Mouse (Mus musculus): ENCODE measurements around the gene Ncapg. TPM values are rescaled to one million over a fixed set of nuclear protein-coding genes. Genes with fewer than 3 reads are reported as not detected.

The Ncapg gene
- 54.3 and 71.0 TPM in 2 replicates for polyA plus RNA-seq (2014; fragmentation: Nextera tagmentation; extraction: Ambion mirVana)

- Histone ChIP-seq H3K27ac (ENCODE audit: low read depth, low read length) (peak within 1 kb of the TSS; percentile 77), H3K4me3 (ENCODE audit: low read length) (peak within 1 kb of the TSS; percentile 79), H3K9me3 (ENCODE audit: control insufficient read depth, low read length) (no peaks in the 10 kb centered on the region), H3K36me3 (ENCODE audit: control insufficient read depth, insufficient read depth, low read length) (peaks cover 4% of the 10 kb centered on the region; the same call in 1 of the 2 replicates), H3K4me1 (ENCODE audit: control insufficient read depth, insufficient read depth, low read length) (peaks cover 5% of the 10 kb centered on the region; the same call in 1 of the 2 replicates), H3K27me3 (ENCODE audit: control insufficient read depth, insufficient read depth, low read length) (no peaks in the 10 kb centered on the region), H3K4me2 (replicated peaks; ENCODE audit: low read depth, low read length) (peak within 1 kb of the TSS; percentile 72), H3K9ac (ENCODE audit: low read depth, low read length) (peak within 1 kb of the TSS; percentile 81)
- under 1% methylated on average over 65 of the region's 66 CpGs for WGBS
- peak; percentile 100 for ATAC-seq (ENCODE audit: low FRiP score, low TSS enrichment)
Measured at GRCm38 (mm10) chr5:45669598-45670279, at the start of gene Ncapg. Gene Ncapg (plus strand): TSS chr5:45669919.

GRCm38 (mm10) chr5:45621511-45621910, 48.2 kb upstream of the Ncapg start:
- no peaks in the 10 kb centered on the region for H3K36me3 ChIP-seq (ENCODE audit: control insufficient read depth, insufficient read depth, low read length)
- ATAC-seq (ENCODE audit: low FRiP score, low TSS enrichment) = no peak
- no peak overlapping the region for H3K27ac ChIP-seq (ENCODE audit: low read depth, low read length)
- H3K9ac ChIP-seq (ENCODE audit: low read depth, low read length) = no peak overlapping the region
- no peaks in the 10 kb centered on the region for H3K27me3 ChIP-seq (ENCODE audit: control insufficient read depth, insufficient read depth, low read length)
- peaks cover 3% of the 10 kb centered on the region; the same call in 1 of the 2 replicates for H3K9me3 ChIP-seq (ENCODE audit: control insufficient read depth, low read length)
- H3K4me3 ChIP-seq (ENCODE audit: low read length) = no peak overlapping the region
- WGBS = 69% methylated on average over 3 of the region's 3 CpGs
- H3K4me1 ChIP-seq (ENCODE audit: control insufficient read depth, insufficient read depth, low read length) = no peaks in the 10 kb centered on the region
- H3K4me2 ChIP-seq (replicated peaks; ENCODE audit: low read depth, low read length) = no peak overlapping the region

DNA sequence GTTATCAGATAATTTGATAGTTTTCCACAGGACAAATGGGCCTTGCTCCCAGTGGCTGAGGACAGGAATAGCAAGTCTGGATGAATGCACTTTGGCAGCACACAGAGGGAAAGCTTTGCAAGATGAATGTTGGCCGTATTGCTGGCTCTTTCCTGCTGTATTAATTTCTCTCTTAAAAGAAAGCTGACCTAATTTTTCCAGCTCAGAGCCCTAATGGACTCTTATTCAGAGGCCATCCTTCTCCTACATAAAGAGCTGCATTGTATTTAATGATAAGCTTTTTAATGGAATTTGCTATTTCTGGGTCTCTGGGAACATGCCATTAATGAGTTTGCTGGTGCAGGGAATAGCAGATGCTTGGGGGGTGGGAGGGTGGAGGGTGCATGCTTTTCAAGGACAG, 41.9 kb upstream of the Ncapg start:
- no peak overlapping the region for H3K27ac ChIP-seq (ENCODE audit: low read depth, low read length)
- no peaks in the 10 kb centered on the region for H3K36me3 ChIP-seq (ENCODE audit: control insufficient read depth, insufficient read depth, low read length)
- H3K4me1 ChIP-seq (ENCODE audit: control insufficient read depth, insufficient read depth, low read length) = no peaks in the 10 kb centered on the region
- H3K27me3 ChIP-seq (ENCODE audit: control insufficient read depth, insufficient read depth, low read length) = no peaks in the 10 kb centered on the region
- 79% methylated on average over 1 of the region's 1 CpGs for WGBS
- ATAC-seq (ENCODE audit: low FRiP score, low TSS enrichment) = no peak
- H3K9me3 ChIP-seq (ENCODE audit: control insufficient read depth, low read length) = peaks cover 3% of the 10 kb centered on the region; the same call in 1 of the 2 replicates
- H3K4me2 ChIP-seq (replicated peaks; ENCODE audit: low read depth, low read length) = no peak overlapping the region
- no peak overlapping the region for H3K4me3 ChIP-seq (ENCODE audit: low read length)
- no peak overlapping the region for H3K9ac ChIP-seq (ENCODE audit: low read depth, low read length)

DNA sequence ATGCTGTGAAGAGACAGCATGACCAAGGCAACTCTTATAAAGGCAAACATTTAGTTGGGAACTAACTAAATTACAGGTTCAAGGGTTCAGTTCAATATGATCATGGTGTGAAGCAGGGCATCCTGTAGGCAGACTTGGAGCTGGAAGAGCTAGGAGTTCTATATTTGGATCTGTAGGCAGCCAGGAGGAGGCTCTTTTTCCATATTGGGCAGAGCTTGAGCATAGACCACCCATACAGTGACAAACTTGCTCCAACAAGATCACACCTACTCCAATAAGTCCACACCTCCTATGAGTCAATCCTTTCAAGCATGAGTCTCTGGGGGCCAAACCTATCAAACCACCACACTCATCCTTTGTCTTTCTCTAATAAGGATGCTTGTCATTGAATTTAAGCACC, 40.2 kb upstream of the Ncapg start:
- no peaks in the 10 kb centered on the region for H3K36me3 ChIP-seq (ENCODE audit: control insufficient read depth, insufficient read depth, low read length)
- H3K4me3 ChIP-seq (ENCODE audit: low read length) = no peak overlapping the region
- H3K4me1 ChIP-seq (ENCODE audit: control insufficient read depth, insufficient read depth, low read length) = no peaks in the 10 kb centered on the region
- no peak overlapping the region for H3K9ac ChIP-seq (ENCODE audit: low read depth, low read length)
- H3K27ac ChIP-seq (ENCODE audit: low read depth, low read length) = no peak overlapping the region
- H3K9me3 ChIP-seq (ENCODE audit: control insufficient read depth, low read length) = no peaks in the 10 kb centered on the region
- no peaks in the 10 kb centered on the region for H3K27me3 ChIP-seq (ENCODE audit: control insufficient read depth, insufficient read depth, low read length)
- ATAC-seq (ENCODE audit: low FRiP score, low TSS enrichment) = no peak
- no peak overlapping the region for H3K4me2 ChIP-seq (replicated peaks; ENCODE audit: low read depth, low read length)

- Histone ChIP-seq H3K36me3 (ENCODE audit: control insufficient read depth, insufficient read depth, low read length) (no peaks in the 10 kb centered on the region), H3K4me3 (ENCODE audit: low read length) (no peak overlapping the region), H3K4me2 (replicated peaks; ENCODE audit: low read depth, low read length) (no peak overlapping the region), H3K27ac (ENCODE audit: low read depth, low read length) (no peak overlapping the region), H3K27me3 (ENCODE audit: control insufficient read depth, insufficient read depth, low read length) (peaks cover 10% of the 10 kb centered on the region; the same call in 1 of the 2 replicates), H3K9me3 (ENCODE audit: control insufficient read depth, low read length) (no peaks in the 10 kb centered on the region), H3K4me1 (ENCODE audit: control insufficient read depth, insufficient read depth, low read length) (peaks cover 5% of the 10 kb centered on the region; the same call in 1 of the 2 replicates), H3K9ac (ENCODE audit: low read depth, low read length) (no peak overlapping the region)
- ATAC-seq (ENCODE audit: low FRiP score, low TSS enrichment) = no peak
- 60% methylated on average over 3 of the region's 3 CpGs for WGBS
Measured at GRCm38 (mm10) chr5:45638378-45638777, 31.3 kb upstream of the Ncapg start.

- peaks cover 10% of the 10 kb centered on the region; the same call in 1 of the 2 replicates for H3K27me3 ChIP-seq (ENCODE audit: control insufficient read depth, insufficient read depth, low read length)
- H3K27ac ChIP-seq (ENCODE audit: low read depth, low read length) = no peak within 1 kb of the TSS
- no peaks in the 10 kb centered on the region for H3K9me3 ChIP-seq (ENCODE audit: control insufficient read depth, low read length)
- 1% methylated on average over 48 of the region's 48 CpGs for WGBS
- H3K9ac ChIP-seq (ENCODE audit: low read depth, low read length) = peak within 1 kb of the TSS; percentile 56
- peak within 1 kb of the TSS; percentile 97 for H3K4me2 ChIP-seq (replicated peaks; ENCODE audit: low read depth, low read length)
- ATAC-seq (ENCODE audit: low FRiP score, low TSS enrichment) = peak; percentile 88
- H3K36me3 ChIP-seq (ENCODE audit: control insufficient read depth, insufficient read depth, low read length) = no peaks in the 10 kb centered on the region
- peak within 1 kb of the TSS; percentile 56 for H3K4me3 ChIP-seq (ENCODE audit: low read length)
- peaks cover 5% of the 10 kb centered on the region; the same call in 1 of the 2 replicates for H3K4me1 ChIP-seq (ENCODE audit: control insufficient read depth, insufficient read depth, low read length)
Measured at GRCm38 (mm10) chr5:45638806-45639714, 30.7 kb upstream of the Ncapg start, which contains the start of gene Fam184b. Gene Fam184b (minus strand): TSS chr5:45639614.

DNA sequence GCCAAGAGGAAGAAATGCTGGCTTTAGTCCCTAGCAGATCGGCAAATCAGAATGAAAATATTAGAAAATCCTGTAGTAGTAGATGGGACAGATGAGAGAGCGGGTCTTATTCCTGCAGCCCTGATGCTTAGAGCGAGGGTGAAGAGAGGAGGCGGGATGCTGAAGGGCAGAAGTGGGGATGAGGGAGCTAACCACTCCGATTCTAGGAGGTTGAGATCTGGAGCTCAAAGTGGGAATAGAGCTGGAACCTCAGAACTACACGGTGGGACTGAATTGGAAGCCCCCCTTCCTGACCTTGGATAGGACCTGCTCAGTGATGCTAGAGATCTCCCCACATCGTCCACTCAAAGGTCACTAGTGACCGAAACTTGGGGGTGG, 30.0 kb upstream of the Ncapg start:
- H3K27me3 ChIP-seq (ENCODE audit: control insufficient read depth, insufficient read depth, low read length) = peaks cover 10% of the 10 kb centered on the region; the same call in 1 of the 2 replicates
- peaks cover 5% of the 10 kb centered on the region; the same call in 1 of the 2 replicates for H3K4me1 ChIP-seq (ENCODE audit: control insufficient read depth, insufficient read depth, low read length)
- 0 out of 2 replicates have a peak, but pooled peaks have one; percentile 43 for ATAC-seq (ENCODE audit: low FRiP score, low TSS enrichment)
- H3K27ac ChIP-seq (ENCODE audit: low read depth, low read length) = no peak overlapping the region
- WGBS = 0% methylated on average over 8 of the region's 8 CpGs
- no peaks in the 10 kb centered on the region for H3K36me3 ChIP-seq (ENCODE audit: control insufficient read depth, insufficient read depth, low read length)
- peak overlapping the region; percentile 56 for H3K4me3 ChIP-seq (ENCODE audit: low read length)
- peak overlapping the region; percentile 97 for H3K4me2 ChIP-seq (replicated peaks; ENCODE audit: low read depth, low read length)
- H3K9ac ChIP-seq (ENCODE audit: low read depth, low read length) = 0 out of 2 replicates have a peak overlapping the region, but pooled peaks have one; percentile 56
- H3K9me3 ChIP-seq (ENCODE audit: control insufficient read depth, low read length) = no peaks in the 10 kb centered on the region

DNA sequence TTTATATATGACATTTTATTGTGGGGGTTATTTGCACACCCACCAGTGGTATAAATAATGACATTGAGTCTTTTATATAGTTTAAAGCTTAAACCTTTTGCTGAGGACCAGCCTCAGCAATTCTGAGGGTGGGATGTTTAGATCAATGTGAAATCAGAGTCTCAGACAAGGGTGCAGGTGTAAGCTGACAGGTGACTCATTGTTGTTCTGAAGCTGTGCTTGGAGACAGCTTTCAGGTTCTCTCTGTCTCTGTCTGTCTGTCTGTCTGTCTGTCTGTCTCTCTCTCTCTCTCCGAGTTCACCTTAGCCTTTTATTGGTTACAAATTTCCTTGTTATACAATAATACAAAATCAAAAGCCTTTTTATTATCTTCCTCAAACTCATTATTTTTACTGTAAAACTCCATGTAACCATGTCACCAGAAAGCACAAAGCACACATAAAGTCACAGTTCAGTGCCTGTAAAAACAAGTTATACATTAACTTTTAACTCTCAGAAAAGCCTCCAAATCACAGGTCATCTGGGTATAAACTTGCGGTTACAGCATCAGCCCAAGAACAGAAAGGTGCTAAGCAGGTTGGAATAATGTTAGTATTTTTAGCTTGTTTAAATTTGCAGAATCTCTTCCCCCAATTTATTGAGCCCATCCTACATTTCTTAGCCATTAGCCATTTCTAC, 18.6 kb upstream of the Ncapg start:
- no peak for ATAC-seq (ENCODE audit: low FRiP score, low TSS enrichment)
- no peaks in the 10 kb centered on the region for H3K9me3 ChIP-seq (ENCODE audit: control insufficient read depth, low read length)
- no peak overlapping the region for H3K27ac ChIP-seq (ENCODE audit: low read depth, low read length)
- H3K9ac ChIP-seq (ENCODE audit: low read depth, low read length) = no peak overlapping the region
- H3K4me2 ChIP-seq (replicated peaks; ENCODE audit: low read depth, low read length) = no peak overlapping the region
- 80% methylated on average over 2 of the region's 2 CpGs for WGBS
- H3K4me1 ChIP-seq (ENCODE audit: control insufficient read depth, insufficient read depth, low read length) = no peaks in the 10 kb centered on the region
- no peak overlapping the region for H3K4me3 ChIP-seq (ENCODE audit: low read length)
- no peaks in the 10 kb centered on the region for H3K27me3 ChIP-seq (ENCODE audit: control insufficient read depth, insufficient read depth, low read length)
- no peaks in the 10 kb centered on the region for H3K36me3 ChIP-seq (ENCODE audit: control insufficient read depth, insufficient read depth, low read length)
